Mouse (Mus musculus) testis, adult 2 months (tissue): ENCODE results near the gene Ube2e1.
"Not testable (repeated sequence)": the region's sequence is repeated elsewhere in the genome, so short reads cannot be mapped to it uniquely, and the experiment has no call there.

Source experiments
- CTCF ChIP-seq: fragments of 200-500 bp; IDR thresholded peaks from 2 replicates; pipeline ENCODE4 v1.5.1; 2012; ENCODE audit warnings: low read depth, mild to moderate bottlenecking, inconsistent platforms, low read length, moderate library complexity; ENCODE audit not compliant: control insufficient read depth, insufficient read depth, insufficient replicate concordance
- POLR2A ChIP-seq: fragments of 200-500 bp; IDR thresholded peaks from 2 replicates; pipeline ENCODE4 v1.6.1; 2012; ENCODE audit warnings: low read depth, mild to moderate bottlenecking, inconsistent platforms, low read length, moderate library complexity; ENCODE audit not compliant: control insufficient read depth

DNA sequence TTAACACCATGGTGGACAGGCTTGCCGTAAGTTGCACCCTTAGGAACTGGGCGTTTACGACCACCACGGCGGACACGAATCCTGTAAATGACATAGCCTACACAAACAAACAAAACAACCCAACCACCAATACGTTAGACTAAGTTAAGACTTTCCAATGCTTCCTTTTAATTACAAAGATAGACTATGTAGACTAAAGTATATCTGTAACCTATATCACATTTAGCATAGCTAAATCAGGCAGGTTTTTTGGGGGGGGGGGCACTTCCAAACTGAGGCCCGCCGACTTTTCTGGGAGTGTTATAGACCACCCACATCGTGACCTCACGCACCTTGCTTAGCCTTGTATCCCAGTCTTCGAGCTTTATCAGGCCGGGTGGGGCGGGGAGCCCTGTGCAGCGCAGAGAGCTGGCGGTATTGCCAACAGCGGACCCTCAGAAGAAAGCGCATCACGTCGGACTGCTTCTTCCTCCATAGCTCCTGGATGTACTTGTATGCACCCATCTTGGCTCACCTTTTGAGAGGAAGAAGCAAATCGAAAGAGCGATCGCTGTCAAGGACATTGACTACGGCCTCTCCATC is 61.6 kb downstream of the Ube2e1 start:
- not testable (repeated sequence) for TF ChIP-seq POLR2A, CTCF
